Mouse (Mus musculus) embryonic fibroblast, embryonic 13.5 days (primary cell): ENCODE measurements around the gene Spag9.

Source experiments
- CTCF ChIP-seq: IDR thresholded peaks from 2 replicates; pipeline ENCODE4 v1.5.1; 2011; ENCODE audit warnings: mild to moderate bottlenecking, control low read depth, low read length, moderate library complexity, borderline replicate concordance; ENCODE audit not compliant: insufficient read depth
- POLR2A ChIP-seq: IDR thresholded peaks from 2 replicates; pipeline ENCODE4 v1.6.1; 2011; ENCODE audit warnings: low read depth, mild to moderate bottlenecking, control low read depth, low read length, moderate library complexity

GRCm38 (mm10) chr11:93952376-93952775 is 43.5 kb upstream of the Spag9 start:
- TF ChIP-seq CTCF, result no peak
- no peak for TF ChIP-seq POLR2A
